Mouse (Mus musculus) heart, adult 2 months (tissue): ENCODE results near the gene Robo1. TPM values are rescaled to one million over a fixed set of nuclear protein-coding genes. Genes with fewer than 3 reads are reported as not detected.

Source experiments
- DNase-seq, 2 experiments: peaks; one replicate each; pipeline ENCODE4 v3.0.0; 2021
- H3K27ac ChIP-seq: fragments of 200-600 bp; 2 replicates; pipeline ENCODE4 v1.8.1; 2022
- H3K27me3 ChIP-seq: fragments of 200-500 bp; 2 replicates; pipeline ENCODE4 v1.6.1; 2012; ENCODE audit warnings: mild to moderate bottlenecking, low read length, inconsistent platforms, mixed read lengths; ENCODE audit not compliant: control insufficient read depth, insufficient read depth
- H3K36me3 ChIP-seq: fragments of 200-500 bp; 2 replicates; pipeline ENCODE4 v1.6.1; 2012; ENCODE audit warnings: low read length, inconsistent platforms; ENCODE audit not compliant: control insufficient read depth, insufficient read depth
- H3K4me1 ChIP-seq: fragments of 200-500 bp; 2 replicates; pipeline ENCODE4 v1.6.1; 2011; ENCODE audit warnings: low read length; ENCODE audit not compliant: control insufficient read depth, insufficient read depth
- H3K4me3 ChIP-seq: fragments of 200-600 bp; 2 replicates; pipeline ENCODE4 v1.8.1; 2022
- H3K79me2 ChIP-seq: fragments of 200-500 bp; replicated peaks from 2 replicates; pipeline ENCODE4 v1.6.1; 2012; ENCODE audit warnings: mild to moderate bottlenecking, inconsistent platforms, low read length, moderate library complexity, mixed read lengths; ENCODE audit not compliant: control insufficient read depth, insufficient read depth
- H3K9ac ChIP-seq: fragments of 200-500 bp; 2 replicates; pipeline ENCODE4 v1.6.1; 2012; ENCODE audit warnings: low read depth, mild to moderate bottlenecking, control low read depth, inconsistent platforms, low read length, mixed read lengths
- CTCF ChIP-seq: fragments of 200-600 bp; IDR thresholded peaks from 2 replicates; pipeline ENCODE4 v1.8.1; 2022; ENCODE audit warnings: antibody characterized with exemption, mild to moderate bottlenecking, moderate library complexity
- EP300 ChIP-seq: fragments of 200-500 bp; IDR thresholded peaks from 2 replicates; pipeline ENCODE4 v1.6.1; 2011; ENCODE audit warnings: low read depth, low read length, control low read depth; ENCODE audit not compliant: insufficient read depth
- POLR2A ChIP-seq: fragments of 200-500 bp; IDR thresholded peaks from 2 replicates; pipeline ENCODE4 v1.6.1; 2011; ENCODE audit warnings: mild to moderate bottlenecking, low read depth, low read length, control low read depth; ENCODE audit not compliant: insufficient read depth
- WGBS: fragments of 180-500 bp; shearing (Covaris S2); methylation state at CpG from one replicate; pipeline ENCODE4 v1.1.7; 2018; 5-methylcytosine and 5-hydroxymethylcytosine counted together
- intact Hi-C: fragments of 180-260 bp; cut with DNase I; formaldehyde crosslinking; loops from one replicate; pipeline ENCODE4 v1.15.1; 2025
- polyA plus RNA-seq: library from polyadenylated mRNA; depleted of rRNA; stranded (reverse); fragments of >200 nt; gene quantifications from 2 replicates; pipeline ENCODE4 v1.2.3, GENCODE M21; 2012
- total RNA-seq, 2 experiments: library from RNA; stranded (reverse); gene quantifications; 2 replicates each; pipeline ENCODE4 v1.2.3; 2021

Robo1 gene
- total and polyA plus RNA-seq, 3 experiments, result 0.76 to 1.2 (median 1.1) TPM

DNA sequence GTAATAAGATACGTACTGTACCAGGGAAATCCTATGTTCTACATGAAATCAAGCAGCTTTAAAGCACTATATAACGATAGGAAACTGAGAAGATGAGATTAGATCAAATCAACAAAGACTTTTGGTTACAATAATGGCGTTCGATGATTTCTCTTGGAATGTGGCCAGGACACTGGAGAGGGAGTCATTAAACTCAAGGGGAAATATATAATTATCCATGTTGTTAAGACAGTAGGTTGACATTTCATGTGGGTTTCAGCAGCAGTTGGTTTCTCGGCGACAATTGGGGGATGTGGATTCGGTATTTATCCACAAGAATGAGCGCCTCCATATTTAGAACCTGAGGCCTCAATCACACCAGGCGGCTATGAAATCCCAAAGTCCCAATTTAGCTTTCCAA, 347.3 kb downstream of the Robo1 start:
- TF ChIP-seq POLR2A (no peak), CTCF (no peak)
- Histone ChIP-seq H3K79me2 (no peaks in the 10 kb centered on the region), H3K4me3 (no peak overlapping the region), H3K9ac (no peak overlapping the region), H3K4me1 (no peaks in the 10 kb centered on the region), H3K36me3 (no peaks in the 10 kb centered on the region), H3K27me3 (no peaks in the 10 kb centered on the region), H3K27ac (no peak overlapping the region)
- 56% methylated on average over 9 of the region's 9 CpGs for WGBS
- DNase-seq, result no peak
- intact Hi-C loops, result no loop called here

DNA sequence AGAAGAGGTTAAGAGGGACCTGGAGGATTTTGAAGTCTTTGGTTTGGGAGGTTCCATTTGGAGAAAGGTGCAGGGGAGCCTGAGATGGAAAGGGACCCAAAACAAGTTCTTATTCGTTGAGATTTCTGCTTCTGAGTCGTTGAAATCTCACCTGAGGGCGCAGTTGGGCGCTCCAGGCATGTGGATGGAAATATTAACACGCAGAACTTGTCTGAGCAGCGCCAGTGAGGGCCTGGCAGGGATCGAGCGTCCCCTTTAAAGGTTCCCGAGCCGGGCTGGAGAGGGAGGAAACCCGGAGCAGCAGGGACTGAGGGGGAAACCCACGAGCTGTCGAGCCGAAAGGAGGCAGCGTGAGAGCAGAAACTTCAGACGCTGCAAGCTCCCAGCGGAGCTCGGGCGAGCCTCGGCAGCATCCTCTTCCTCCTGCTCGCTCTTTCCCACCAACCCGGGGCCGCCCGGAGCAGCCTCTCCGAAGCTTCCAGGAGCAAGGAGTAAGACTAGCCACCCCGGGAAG, 354.8 kb downstream of the Robo1 start:
- no peak for TF ChIP-seq CTCF
- no peak for TF ChIP-seq EP300
- peak; percentile 53 for TF ChIP-seq POLR2A
- Histone ChIP-seq H3K4me1 (no peaks in the 10 kb centered on the region), H3K27me3 (0 out of 2 replicates have a peak, but pooled peaks cover 3% of the 10 kb centered on the region), H3K79me2 (no peaks in the 10 kb centered on the region), H3K9ac (peak overlapping the region; percentile 30), H3K4me3 (peak overlapping the region; percentile 57), H3K27ac (peak overlapping the region; percentile 75), H3K36me3 (no peaks in the 10 kb centered on the region)
- intact Hi-C loops, result loop anchor here (5.0 kb wide), 1 partner anchor 314 kb away; no protein-coding TSS in a partner anchor
- peak; percentile 62 to 70 for DNase-seq
- WGBS, result under 1% methylated on average over 26 of the region's 26 CpGs

DNA sequence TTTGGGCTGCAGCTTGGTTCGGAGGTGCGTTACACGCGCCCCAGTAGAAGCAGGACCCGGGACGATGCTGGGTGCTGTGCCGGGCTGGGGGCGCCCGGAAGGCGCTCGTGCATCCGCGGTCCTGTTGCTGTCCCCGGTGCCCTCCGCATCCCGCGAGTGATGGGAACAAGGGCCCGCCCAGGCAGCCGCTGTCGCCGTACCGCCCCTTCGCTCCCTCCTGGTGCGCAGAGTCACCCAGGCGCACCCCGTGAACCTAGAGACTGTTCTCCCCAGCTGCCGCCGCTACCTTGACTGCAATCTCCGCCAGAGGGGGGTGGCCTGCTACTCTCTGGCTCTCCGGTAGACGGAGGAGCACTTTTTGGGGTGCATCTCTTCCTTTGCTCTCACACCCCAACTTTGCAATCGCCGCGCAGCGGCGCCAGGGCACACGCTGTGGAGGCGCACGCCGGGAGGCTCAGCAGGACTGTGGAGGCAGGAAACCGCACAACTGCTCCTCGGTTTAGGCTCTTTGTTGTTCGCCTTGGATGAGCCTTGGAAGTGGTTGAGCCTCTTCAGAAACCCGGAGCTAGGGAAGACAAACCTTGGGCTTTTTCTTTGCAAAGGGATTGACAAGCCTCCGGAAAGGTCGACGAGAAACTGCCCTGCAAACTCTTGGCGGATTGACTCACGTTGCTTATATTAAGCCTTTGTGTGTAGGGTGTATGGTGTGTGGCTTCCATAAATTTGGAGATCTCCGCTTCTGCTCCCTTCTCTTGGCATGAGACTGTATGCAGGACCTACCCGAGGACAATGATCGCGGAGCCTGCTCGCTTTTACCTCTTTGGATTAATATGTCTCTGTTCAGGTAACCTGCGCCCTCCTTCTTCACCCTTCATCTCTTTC, 355.5 kb downstream of the Robo1 start:
- Histone ChIP-seq H3K27ac (peak overlapping the region; percentile 75; the same call in 1 of the 2 replicates), H3K79me2 (no peaks in the 10 kb centered on the region), H3K36me3 (no peaks in the 10 kb centered on the region), H3K27me3 (0 out of 2 replicates have a peak, but pooled peaks cover 3% of the 10 kb centered on the region), H3K4me3 (peak overlapping the region; percentile 57), H3K4me1 (no peaks in the 10 kb centered on the region), H3K9ac (peak overlapping the region; percentile 30)
- DNase-seq, result peak; percentile 51 to 59
- TF ChIP-seq CTCF (0 out of 2 replicates have a peak, but pooled peaks have one; percentile 8), EP300 (no peak)
- intact Hi-C loops, result loop anchor here (5.0 kb wide), 1 partner anchor 314 kb away; no protein-coding TSS in a partner anchor
- WGBS, result under 1% methylated on average over 55 of the region's 55 CpGs

- Histone ChIP-seq H3K79me2 (no peaks in the 10 kb centered on the region), H3K4me1 (no peaks in the 10 kb centered on the region), H3K9ac (no peak overlapping the region), H3K27me3 (0 out of 2 replicates have a peak, but pooled peaks cover 3% of the 10 kb centered on the region), H3K36me3 (no peaks in the 10 kb centered on the region), H3K27ac (no peak overlapping the region), H3K4me3 (peak overlapping the region; percentile 57)
- 4% methylated on average over 12 of the region's 12 CpGs for WGBS
- DNase-seq, result peak in 1 of 2 experiments; percentile 21
- intact Hi-C loops, result loop anchor here (5.0 kb wide), 1 partner anchor 313 kb away; no protein-coding TSS in a partner anchor
- TF ChIP-seq POLR2A (no peak), CTCF (no peak), EP300 (no peak)
Observed at GRCm38 (mm10) chr16:72664233-72664613, 356.1 kb downstream of the Robo1 start.

DNA sequence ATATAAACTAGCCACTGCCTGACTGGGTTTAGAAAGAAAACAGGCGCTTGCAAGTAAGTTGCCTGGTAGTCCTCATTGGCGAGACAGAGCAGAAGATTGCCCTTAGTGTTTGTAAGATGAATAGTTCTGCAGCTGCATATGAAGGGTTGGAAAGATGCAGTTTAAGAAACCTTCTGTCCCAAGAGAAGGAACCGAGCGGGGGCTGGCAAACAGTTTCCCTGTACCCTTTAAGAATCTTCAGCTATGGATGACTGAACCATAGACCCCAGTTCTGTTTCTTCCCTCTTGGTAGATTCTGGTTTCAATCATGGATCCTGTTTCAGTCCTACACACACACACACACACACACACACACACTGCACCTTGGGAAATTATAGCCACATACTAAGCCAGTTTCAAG, 356.7 kb downstream of the Robo1 start:
- H3K4me1 ChIP-seq, result no peaks in the 10 kb centered on the region
- no peak overlapping the region for H3K27ac ChIP-seq
- H3K36me3 ChIP-seq, result no peaks in the 10 kb centered on the region
- intact Hi-C loops, result loop anchor here (5.0 kb wide), 1 partner anchor 312 kb away; no protein-coding TSS in a partner anchor
- DNase-seq, result no peak
- H3K9ac ChIP-seq, result no peak overlapping the region
- H3K27me3 ChIP-seq, result 0 out of 2 replicates have a peak, but pooled peaks cover 3% of the 10 kb centered on the region
- no peak for TF ChIP-seq POLR2A
- TF ChIP-seq CTCF, result no peak
- no peak for TF ChIP-seq EP300
- 69% methylated on average over 4 of the region's 4 CpGs for WGBS
- no peak overlapping the region for H3K4me3 ChIP-seq
- no peaks in the 10 kb centered on the region for H3K79me2 ChIP-seq

DNA sequence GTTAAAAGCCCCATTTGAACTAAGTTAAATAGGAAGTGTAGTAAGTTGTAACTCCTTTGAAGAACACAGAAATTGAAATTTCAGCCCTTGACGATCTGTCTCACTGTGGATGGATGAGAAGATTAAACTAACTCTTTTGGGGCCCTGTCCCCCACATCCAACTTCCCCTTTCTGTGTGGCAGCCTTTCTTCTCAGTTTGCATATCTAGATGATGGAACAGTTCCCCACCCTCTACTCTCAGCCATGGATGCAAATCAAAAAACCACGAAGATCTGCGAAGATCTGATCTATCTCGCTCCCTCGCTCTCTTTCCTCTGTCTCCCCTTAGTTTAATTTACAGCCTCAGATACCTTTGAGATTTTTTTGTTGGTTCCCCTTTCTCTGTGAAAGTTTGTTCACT, 357.3 kb downstream of the Robo1 start:
- Histone ChIP-seq H3K27me3 (0 out of 2 replicates have a peak, but pooled peaks cover 3% of the 10 kb centered on the region), H3K27ac (no peak overlapping the region), H3K4me3 (no peak overlapping the region), H3K4me1 (no peaks in the 10 kb centered on the region), H3K36me3 (no peaks in the 10 kb centered on the region), H3K79me2 (no peaks in the 10 kb centered on the region), H3K9ac (no peak overlapping the region)
- WGBS, result 83% methylated on average over 5 of the region's 5 CpGs
- intact Hi-C loops, result no loop called here
- TF ChIP-seq CTCF, result no peak
- TF ChIP-seq POLR2A, result no peak
- TF ChIP-seq EP300, result no peak
- DNase-seq, result no peak
